Mouse (Mus musculus) gastrocnemius, adult 8-10 months (tissue): ENCODE measurements around the gene Amh. TPM values are rescaled to one million over a fixed set of nuclear protein-coding genes. Genes with fewer than 3 reads are reported as not detected.

ENCODE experiments used
- DNase-seq, 2 experiments: peaks; one replicate each; pipeline ENCODE4 v3.0.0; 2022; ENCODE audit warnings: low spot score in 2 of 2
- microRNA-seq: library from miRNA; unstranded; fragments of <30 nt; microRNA quantifications from one replicate; pipeline ENCODE4 v1.2.0, GENCODE M21; 2022
- total RNA-seq, 4 experiments: library from RNA; stranded (reverse); gene quantifications; 2 replicates each; pipeline ENCODE4 v1.2.4; 2022

Gene Amh
- total RNA-seq, 4 experiments from 2014 or later: 0.22 to 0.40 (median 0.24) TPM; not detected in 1

DNA sequence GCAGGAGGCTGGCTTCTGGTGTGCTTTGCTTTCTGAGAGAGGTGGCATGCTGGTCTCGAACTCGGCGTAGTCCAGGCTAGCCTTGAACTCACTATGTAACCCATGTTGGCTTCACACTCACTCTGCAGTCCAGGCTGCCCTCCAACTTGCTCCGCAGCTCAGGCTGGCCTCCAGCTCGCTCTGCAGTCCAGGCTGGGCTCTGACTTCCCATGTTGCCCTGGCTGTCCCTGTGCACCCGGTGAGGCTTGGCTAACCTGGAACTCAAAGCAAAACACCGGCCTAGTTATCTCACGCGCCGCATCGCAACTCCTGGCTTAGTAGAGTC lies 50.7 kb downstream of the Amh start:
- DNase-seq: no peak

DNA sequence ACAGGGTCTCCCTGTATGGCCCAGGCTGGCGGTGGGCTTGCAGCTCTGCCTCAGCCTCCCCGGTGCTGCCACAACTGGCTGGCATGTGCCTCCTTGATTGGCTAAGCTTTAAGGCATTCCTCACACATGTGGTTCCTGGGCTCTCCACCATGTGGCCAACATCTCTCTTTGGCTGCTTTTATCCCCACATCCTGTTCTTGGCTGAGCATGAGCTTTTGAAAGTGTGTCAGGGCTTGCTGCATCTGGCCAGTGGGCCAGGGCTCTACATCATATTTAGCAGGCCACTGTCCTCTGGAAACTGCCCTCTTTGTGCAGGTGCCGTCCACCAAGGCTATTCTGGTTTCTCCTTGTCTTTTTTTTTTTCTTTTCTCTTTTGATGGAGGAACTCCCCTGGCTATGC lies 51.2 kb downstream of the Amh start:
- no peak for DNase-seq

DNA sequence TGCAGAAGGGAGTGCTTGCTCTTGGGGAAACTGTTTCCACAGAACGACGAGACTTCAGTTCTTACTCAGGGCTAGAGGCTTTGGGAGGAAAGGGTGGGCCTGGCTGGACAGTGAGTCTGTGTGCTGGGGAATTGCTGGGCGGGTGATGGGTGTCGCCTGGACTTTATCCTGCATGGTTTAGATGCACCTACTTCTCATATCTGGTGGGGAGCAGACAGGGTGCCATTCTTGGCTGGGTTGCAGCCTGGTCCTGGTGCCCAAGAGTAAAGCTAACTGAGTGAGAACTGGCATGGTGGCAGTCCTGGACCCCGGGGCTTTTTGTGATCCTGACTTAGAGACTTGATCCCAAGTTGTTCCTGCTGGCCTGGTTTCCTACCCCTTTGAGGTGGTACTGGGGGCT lies 51.9 kb downstream of the Amh start:
- DNase-seq: no peak

Small RNA genes within 50 kb of the gene (microRNA-seq; reads per million reads assigned to microRNA genes)
- 4.2 reads per million for gene Mir1982

Other genes with a start within 250 kb of the Amh start
- 10 to 100 TPM in 2 of 4 experiments, 1 to 10 TPM in 2; 8.5 to 11.1 (median 10.1) TPM for gene Rexo1, start 243.7 kb upstream of the Amh start, total RNA-seq
- gene Klf16, start 227.9 kb upstream of the Amh start, total RNA-seq: 1 to 10 TPM; 1.1 to 2.0 (median 1.3) TPM
- 10 to 100 TPM; 70.5 to 80.7 (median 77.3) TPM for gene Abhd17a, start 214.9 kb upstream of the Amh start, total RNA-seq
- gene Scamp4, start 202.4 kb upstream of the Amh start, total RNA-seq: 10 to 100 TPM; 17.4 to 21.2 (median 19.2) TPM
- gene Adat3, start 202.4 kb upstream of the Amh start, total RNA-seq: under 1 TPM in 3 of 4 experiments, not detected in 1; 0.29 to 0.43 (median 0.36) TPM
- gene Gm49322, start 199.2 kb upstream of the Amh start, total RNA-seq: under 1 TPM in 2 of 4 experiments, not detected in 2; 0.20 to 0.24 TPM
- gene Csnk1g2, start 182.4 kb upstream of the Amh start, total RNA-seq: 100 to 1,000 TPM; 124 to 147 (median 144) TPM
- 10 to 100 TPM; 36.7 to 40.7 (median 39.7) TPM for gene Btbd2, start 148.2 kb upstream of the Amh start, total RNA-seq
- gene Mknk2, start 127.1 kb upstream of the Amh start, total RNA-seq: 100 to 1,000 TPM; 226 to 292 (median 253) TPM
- gene Mob3a, start 103.3 kb upstream of the Amh start, total RNA-seq: 1 to 10 TPM; 2.6 to 3.6 (median 3.4) TPM
- gene Izumo4, start 103.1 kb upstream of the Amh start, total RNA-seq: 1 to 10 TPM; 1.0 to 3.1 (median 2.7) TPM
- gene Ap3d1, start 63.0 kb upstream of the Amh start, total RNA-seq: 10 to 100 TPM; 24.1 to 29.3 (median 27.8) TPM
- 10 to 100 TPM; 12.4 to 13.8 (median 13.5) TPM for gene Dot1l, start 50.0 kb upstream of the Amh start, total RNA-seq
- 10 to 100 TPM; 26.0 to 33.2 (median 29.9) TPM for gene Sf3a2, start 7.0 kb upstream of the Amh start, total RNA-seq
- gene Plekhj1, start 6.6 kb upstream of the Amh start, total RNA-seq: 10 to 100 TPM; 24.2 to 34.4 (median 32.0) TPM
- 100 to 1,000 TPM; 455 to 508 (median 490) TPM for gene Jsrp1, start 8.3 kb downstream of the Amh start, total RNA-seq
- 1,000 to 10,000 TPM in 1 of 4 experiments, 100 to 1,000 TPM in 3; 735 to 1,031 (median 850) TPM for gene Oaz1, start 21.4 kb downstream of the Amh start, total RNA-seq
- 10 to 100 TPM in 3 of 4 experiments, 1 to 10 TPM in 1; 7.4 to 12.5 (median 10.4) TPM for gene Lingo3, start 38.8 kb downstream of the Amh start, total RNA-seq
- gene Lsm7, start 50.0 kb downstream of the Amh start, total RNA-seq: 10 to 100 TPM in 3 of 4 experiments, 1 to 10 TPM in 1; 6.2 to 19.0 (median 14.5) TPM
- 10 to 100 TPM; 11.3 to 12.5 (median 11.7) TPM for gene Sppl2b, start 50.0 kb downstream of the Amh start, total RNA-seq
- under 1 TPM in 1 of 4 experiments, not detected in 3; 0.13 TPM for gene Tmprss9, start 66.6 kb downstream of the Amh start, total RNA-seq
- 100 to 1,000 TPM; 119 to 143 (median 123) TPM for gene Timm13, start 95.7 kb downstream of the Amh start, total RNA-seq
- 1 to 10 TPM; 2.1 to 4.0 (median 2.3) TPM for gene Lmnb2, start 113.0 kb downstream of the Amh start, total RNA-seq
- gene Gadd45b, start 124.8 kb downstream of the Amh start, total RNA-seq: 10 to 100 TPM in 3 of 4 experiments, 1 to 10 TPM in 1; 6.8 to 31.8 (median 26.9) TPM
- 1 to 10 TPM; 1.1 to 2.7 (median 1.7) TPM for gene Gng7, start 209.7 kb downstream of the Amh start, total RNA-seq
- gene Diras1, start 220.4 kb downstream of the Amh start, total RNA-seq: under 1 TPM in 1 of 4 experiments, not detected in 3; 0.24 TPM
- 10 to 100 TPM; 12.9 to 15.3 (median 13.9) TPM for gene Slc39a3, start 232.2 kb downstream of the Amh start, total RNA-seq